Mouse (Mus musculus) stomach, postnatal 0 days (tissue): ENCODE data around the gene Samd3.

Experiments
- CTCF ChIP-seq: IDR thresholded peaks from 2 replicates; pipeline ENCODE4 v1.5.1; 2016; ENCODE audit warnings: antibody characterized with exemption, low read depth, mild to moderate bottlenecking, moderate library complexity
- EP300 ChIP-seq: optimal IDR thresholded peaks from 2 replicates; pipeline ENCODE3; 2016; ENCODE audit warnings: antibody characterized with exemption

- TF ChIP-seq CTCF (no peak), EP300 (no peak)
Observed at GRCm38 (mm10) chr10:26243203-26243602, 13.7 kb downstream of the Samd3 start.
